In the genomic region with DNA sequence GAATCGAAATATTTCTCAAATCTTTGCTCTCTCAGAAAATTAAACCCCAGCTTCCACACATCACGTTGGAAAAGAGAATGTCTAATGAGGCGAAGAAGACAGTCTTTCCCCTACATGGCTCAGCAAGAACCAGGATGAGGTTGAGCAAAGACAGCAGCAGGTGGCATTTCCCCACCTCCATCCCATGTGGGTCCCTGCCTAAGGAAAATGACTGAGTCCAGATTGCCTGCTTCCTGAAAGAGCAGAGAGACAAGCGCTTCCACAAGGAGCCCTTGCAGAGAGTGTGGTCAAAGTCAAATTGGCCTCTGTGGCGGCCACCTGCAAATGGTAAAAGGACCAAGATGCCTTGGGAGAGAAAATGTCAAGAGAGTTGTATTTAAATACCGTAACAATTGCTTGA, we compare ENCODE assay signal across 8 mouse cellular contexts. TPM values are rescaled to one million over a fixed set of nuclear protein-coding genes. Genes with fewer than 3 reads are reported as not detected.
DNase-seq lines count a peak whose midpoint lies in the region; ATAC-seq and TF ChIP-seq lines count a peak whose summit lies in the region.

No protein-coding gene starts in this region.

- H3K4me3 ChIP-seq in layer of hippocampus, adult 2 months, result peak overlapping the region; percentile 77
- peak overlapping the region; percentile 86 for H3K4me3 ChIP-seq in embryonic facial prominence, embryonic 15.5 days (replicated peaks)
- peak overlapping the region; percentile 91 for H3K4me3 ChIP-seq in hindbrain, postnatal 0 days (ENCODE audit: low read length)
- H3K4me3 ChIP-seq in neural tube, embryonic 12.5 days, result peak overlapping the region; percentile 79; the same call in 1 of the 2 replicates

- H3K4me2 ChIP-seq in embryonic facial prominence, embryonic 15.5 days (replicated peaks), result peak overlapping the region; percentile 94
- peak overlapping the region; percentile 94 for H3K4me2 ChIP-seq in hindbrain, postnatal 0 days (ENCODE audit: low read depth, low read length)
- H3K4me2 ChIP-seq in neural tube, embryonic 12.5 days (replicated peaks), result peak overlapping the region; percentile 68

- DNase-seq in layer of hippocampus, adult 2 months (ENCODE audit: low spot score in 2 of 2), result no peak
- no peak for DNase-seq in layer of hippocampus, postnatal 14 days (ENCODE audit: low spot score in 2 of 2)
- no peak for DNase-seq in hindbrain, postnatal 0 days (ENCODE audit: low spot score)
- no peak for DNase-seq in retina, embryonic 14.5 days (ENCODE audit: low spot score)
- DNase-seq in thymus, postnatal 4 days, result no peak
- no peak for DNase-seq in right cerebral cortex, postnatal 4 days

- peak overlapping the region; percentile 95 for H3K27ac ChIP-seq in layer of hippocampus, adult 2 months
- peak overlapping the region; percentile 94 for H3K27ac ChIP-seq in embryonic facial prominence, embryonic 15.5 days (replicated peaks)
- peak overlapping the region; percentile 95; the same call in 1 of the 2 replicates for H3K27ac ChIP-seq in hindbrain, postnatal 0 days
- no peak overlapping the region for H3K27ac ChIP-seq in neural tube, embryonic 12.5 days

- 61% methylated on average over 6 of the region's 6 CpGs for WGBS in embryonic facial prominence, embryonic 15.5 days
- 60% methylated on average over 6 of the region's 6 CpGs for WGBS in hindbrain, postnatal 0 days
- 69% methylated on average over 6 of the region's 6 CpGs for WGBS in neural tube, embryonic 12.5 days

- H3K9ac ChIP-seq in embryonic facial prominence, embryonic 15.5 days, result no peak overlapping the region
- H3K9ac ChIP-seq in hindbrain, postnatal 0 days (replicated peaks; ENCODE audit: low read length), result peak overlapping the region; percentile 92
- peak overlapping the region; percentile 93 for H3K9ac ChIP-seq in neural tube, embryonic 12.5 days

- H3K4me1 ChIP-seq in embryonic facial prominence, embryonic 15.5 days, result peaks cover 83% of the 10 kb centered on the region
- H3K4me1 ChIP-seq in hindbrain, postnatal 0 days (ENCODE audit: insufficient read depth, low read length), result peaks cover 60% of the 10 kb centered on the region
- peaks cover 74% of the 10 kb centered on the region for H3K4me1 ChIP-seq in neural tube, embryonic 12.5 days

- H3K9me3 ChIP-seq in embryonic facial prominence, embryonic 15.5 days (replicated peaks), result no peaks in the 10 kb centered on the region
- no peaks in the 10 kb centered on the region for H3K9me3 ChIP-seq in hindbrain, postnatal 0 days (ENCODE audit: low read length)
- H3K9me3 ChIP-seq in neural tube, embryonic 12.5 days, result no peaks in the 10 kb centered on the region

- no peaks in the 10 kb centered on the region for H3K36me3 ChIP-seq in embryonic facial prominence, embryonic 15.5 days
- no peaks in the 10 kb centered on the region for H3K36me3 ChIP-seq in hindbrain, postnatal 0 days (ENCODE audit: insufficient read depth, low read length)
- no peaks in the 10 kb centered on the region for H3K36me3 ChIP-seq in neural tube, embryonic 12.5 days

- ATAC-seq in embryonic facial prominence, embryonic 15.5 days (ENCODE audit: insufficient number of reproducible peaks, low FRiP score, low TSS enrichment, low read depth), result no peak
- no peak for ATAC-seq in hindbrain, postnatal 0 days
- ATAC-seq in neural tube, embryonic 12.5 days (ENCODE audit: low FRiP score, low read depth), result no peak

- no peak for TF ChIP-seq CTCF in layer of hippocampus, adult 2 months (conservative IDR thresholded peaks at IDR 0.05)
- TF ChIP-seq CTCF in hindbrain, postnatal 0 days (IDR thresholded peaks at IDR 0.05; ENCODE audit: low read depth), result no peak

- H3K27me3 ChIP-seq in embryonic facial prominence, embryonic 15.5 days, result no peaks in the 10 kb centered on the region
- no peaks in the 10 kb centered on the region for H3K27me3 ChIP-seq in hindbrain, postnatal 0 days (ENCODE audit: insufficient read depth, low read length)
- H3K27me3 ChIP-seq in neural tube, embryonic 12.5 days (replicated peaks), result no peaks in the 10 kb centered on the region

RNA-seq across cellular contexts. Expression of a gene that starts 1.0 kb away (rescaled TPM):
- total RNA-seq in layer of hippocampus, adult 2 months (2021), result 10 to 100 TPM; 80.1 to 81.7 TPM
- 100 to 1,000 TPM; 122 TPM for total RNA-seq in layer of hippocampus, postnatal 14 days (2021)
- 8.9 and 10.4 TPM in 2 replicates for polyA plus RNA-seq in embryonic facial prominence, embryonic 15.5 days (2015; fragmentation: Nextera tagmentation; extraction: Ambion mirVana)
- total RNA-seq in hindbrain, postnatal 0 days (2014; rRNA removed), result 71.6 and 77.1 TPM in 2 replicates
- polyA plus RNA-seq in hindbrain, postnatal 0 days (2015; fragmentation: Nextera tagmentation; extraction: Ambion mirVana), result 27.1 and 30.6 TPM in 2 replicates
- 33.8 and 39.7 TPM in 2 replicates for polyA plus RNA-seq in neural tube, embryonic 12.5 days (2016; fragmentation: Nextera tagmentation; extraction: Ambion mirVana)

RNA-seq across cellular contexts. Expression of a gene that starts 2.9 kb away (rescaled TPM):
- total RNA-seq in layer of hippocampus, adult 2 months (2021), result 100 to 1,000 TPM; 295 to 316 TPM
- total RNA-seq in layer of hippocampus, postnatal 14 days (2021), result 100 to 1,000 TPM; 164 to 177 TPM
- polyA plus RNA-seq in embryonic facial prominence, embryonic 15.5 days (2015; fragmentation: Nextera tagmentation; extraction: Ambion mirVana), result 11.7 and 12.5 TPM in 2 replicates
- 126 and 127 TPM in 2 replicates for total RNA-seq in hindbrain, postnatal 0 days (2014; rRNA removed)
- 13.8 and 15.0 TPM in 2 replicates for polyA plus RNA-seq in hindbrain, postnatal 0 days (2015; fragmentation: Nextera tagmentation; extraction: Ambion mirVana)
- polyA plus RNA-seq in neural tube, embryonic 12.5 days (2016; fragmentation: Nextera tagmentation; extraction: Ambion mirVana), result 12.5 and 14.4 TPM in 2 replicates

RNA-seq across cellular contexts. Expression of a gene that starts 24.5 kb away (rescaled TPM):
- 1 to 10 TPM; 1.4 to 1.7 TPM for total RNA-seq in layer of hippocampus, adult 2 months (2021)
- total RNA-seq in layer of hippocampus, postnatal 14 days (2021), result 1 to 10 TPM; 1.9 to 2.4 TPM
- polyA plus RNA-seq in embryonic facial prominence, embryonic 15.5 days (2015; fragmentation: Nextera tagmentation; extraction: Ambion mirVana), result 3.5 and 3.9 TPM in 2 replicates
- total RNA-seq in hindbrain, postnatal 0 days (2014; rRNA removed), result 3.6 and 4.7 TPM in 2 replicates
- polyA plus RNA-seq in hindbrain, postnatal 0 days (2015; fragmentation: Nextera tagmentation; extraction: Ambion mirVana), result 2.1 TPM in 2 replicates
- polyA plus RNA-seq in neural tube, embryonic 12.5 days (2016; fragmentation: Nextera tagmentation; extraction: Ambion mirVana), result 5.2 and 7.1 TPM in 2 replicates

RNA-seq across cellular contexts. Expression of a gene that starts 25.3 kb away (rescaled TPM):
- total RNA-seq in layer of hippocampus, adult 2 months (2021), result 1 to 10 TPM; 5.7 to 7.4 TPM
- 1 to 10 TPM; 5.8 to 6.7 TPM for total RNA-seq in layer of hippocampus, postnatal 14 days (2021)
- polyA plus RNA-seq in embryonic facial prominence, embryonic 15.5 days (2015; fragmentation: Nextera tagmentation; extraction: Ambion mirVana), result 61.8 and 63.9 TPM in 2 replicates
- total RNA-seq in hindbrain, postnatal 0 days (2014; rRNA removed), result 13.7 and 17.8 TPM in 2 replicates
- 14.3 and 17.2 TPM in 2 replicates for polyA plus RNA-seq in hindbrain, postnatal 0 days (2015; fragmentation: Nextera tagmentation; extraction: Ambion mirVana)
- 28.7 and 32.4 TPM in 2 replicates for polyA plus RNA-seq in neural tube, embryonic 12.5 days (2016; fragmentation: Nextera tagmentation; extraction: Ambion mirVana)

RNA-seq across cellular contexts. Expression of a gene that starts 28.2 kb away (rescaled TPM):
- total RNA-seq in layer of hippocampus, adult 2 months (2021), result 10 to 100 TPM; 12.7 to 14.1 TPM
- total RNA-seq in layer of hippocampus, postnatal 14 days (2021), result 10 to 100 TPM; 11.4 to 17.0 TPM
- 1.6 and 2.4 TPM in 2 replicates for polyA plus RNA-seq in embryonic facial prominence, embryonic 15.5 days (2015; fragmentation: Nextera tagmentation; extraction: Ambion mirVana)
- 0.83 and 1.3 TPM in 2 replicates for total RNA-seq in hindbrain, postnatal 0 days (2014; rRNA removed)
- polyA plus RNA-seq in hindbrain, postnatal 0 days (2015; fragmentation: Nextera tagmentation; extraction: Ambion mirVana), result 2.1 and 2.4 TPM in 2 replicates
- 0.15 TPM in 2 replicates for polyA plus RNA-seq in neural tube, embryonic 12.5 days (2016; fragmentation: Nextera tagmentation; extraction: Ambion mirVana)
